Mouse (Mus musculus): ENCODE data around the gene Gm21958. TPM values are rescaled to one million over a fixed set of nuclear protein-coding genes. Genes with fewer than 3 reads are reported as not detected.

The Gm21958 gene
- total and polyA plus RNA-seq, 3 experiments, result 0.45 TPM; not detected in 2

DNA sequence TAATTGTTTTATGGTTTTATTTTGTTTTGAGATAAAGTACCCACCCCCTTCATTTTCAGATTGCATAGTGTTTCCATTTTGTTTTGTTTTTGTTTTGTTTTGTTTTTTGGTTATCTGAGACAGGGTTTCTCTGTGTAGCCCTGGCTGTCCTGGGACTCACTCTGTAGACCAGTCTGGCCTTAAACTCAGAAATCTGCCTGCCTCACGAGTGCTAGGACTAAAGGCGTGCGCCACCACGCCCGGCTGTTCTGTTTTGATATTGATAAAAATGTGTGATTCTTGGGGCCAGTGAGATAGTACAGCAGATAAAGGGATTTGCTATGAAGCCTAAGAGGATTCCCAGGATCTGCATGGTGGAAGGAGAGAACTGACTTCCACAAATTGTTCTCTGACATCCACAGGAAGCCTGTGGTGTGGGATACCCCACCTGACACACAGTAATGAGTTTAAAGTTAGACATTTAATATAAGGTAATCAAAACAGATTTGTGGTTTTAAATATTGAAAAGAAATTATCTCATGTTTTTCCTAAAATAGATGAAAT lies 14.3 kb downstream of the Gm21958 start:
- H3K9ac ChIP-seq (ENCODE audit: control insufficient read depth, low read depth, low read length, poor library complexity, severe bottlenecking), result no peak overlapping the region
- TF ChIP-seq USF2 (IDR thresholded peaks at IDR 0.05; ENCODE audit: borderline replicate concordance in 1 of 2, insufficient read depth in 1 of 2, low read depth in 1 of 2, low read length in 2 of 2) (no peak), RCOR1 (IDR thresholded peaks at IDR 0.05; ENCODE audit: low read depth, low read length) (no peak), ZMIZ1 (IDR thresholded peaks at IDR 0.05; ENCODE audit: low read depth, low read length) (no peak), CHD2 (IDR thresholded peaks at IDR 0.05; ENCODE audit: low read length) (no peak), BHLHE40 (IDR thresholded peaks at IDR 0.05; ENCODE audit: borderline replicate concordance, low read depth, low read length) (no peak), E2F4 (IDR thresholded peaks at IDR 0.05; ENCODE audit: borderline replicate concordance, low read depth, low read length) (no peak), POLR2AphosphoS5 (IDR thresholded peaks at IDR 0.05; ENCODE audit: borderline replicate concordance, low read depth, low read length) (no peak), MAFK (IDR thresholded peaks at IDR 0.05; ENCODE audit: borderline replicate concordance, low read depth, low read length) (no peak), MEF2A (IDR thresholded peaks at IDR 0.05; ENCODE audit: extremely low read depth, insufficient replicate concordance, low read depth, low read length, poor library complexity, severe bottlenecking) (no peak), SMC3 (IDR thresholded peaks at IDR 0.05; ENCODE audit: low read depth, low read length) (no peak), JUND (IDR thresholded peaks at IDR 0.05; ENCODE audit: low read depth, low read length) (no peak), ZKSCAN1 (IDR thresholded peaks at IDR 0.05; ENCODE audit: low read depth, low read length) (no peak), POLR2AphosphoS2 (IDR thresholded peaks at IDR 0.05; ENCODE audit: low read length) (no peak)
- H3K4me1 ChIP-seq (ENCODE audit: control insufficient read depth in 1 of 2, insufficient read depth in 2 of 2, low read length in 2 of 2), result no peaks in the 10 kb centered on the region; a peak in 2 of 4 replicates
- H3K36me3 ChIP-seq (ENCODE audit: control insufficient read depth in 1 of 2, insufficient read depth in 2 of 2, low read length in 2 of 2), result peaks cover 6 to 44% of the 10 kb centered on the region in 2 experiments
- no peaks in the 10 kb centered on the region for H3K27me3 ChIP-seq (ENCODE audit: control insufficient read depth in 1 of 2, insufficient read depth in 2 of 2, low read length in 2 of 2)
- no peaks in the 10 kb centered on the region; the same call in 1 of the 2 replicates for H3K79me2 ChIP-seq (ENCODE audit: control insufficient read depth, insufficient read depth, low read length, poor library complexity)
- DNase-seq (ENCODE audit: low read depth, low spot score), result no peak
- H3K9me3 ChIP-seq (replicated peaks; ENCODE audit: insufficient read depth, low read length), result no peaks in the 10 kb centered on the region
- no peak overlapping the region for H3K4me3 ChIP-seq (ENCODE audit: control insufficient read depth in 1 of 2, insufficient read depth in 1 of 2, low read depth in 2 of 2, low read length in 2 of 2)
- no peak overlapping the region for H3K27ac ChIP-seq (ENCODE audit: control insufficient read depth, low read depth, low read length)

GRCm38 (mm10) chr3:54693056-54693415 lies 21.1 kb downstream of the Gm21958 start:
- TF ChIP-seq GATA1 (IDR thresholded peaks at IDR 0.05; ENCODE audit: low read depth, low read length), result no peak
- TF ChIP-seq ZNF384 (IDR thresholded peaks at IDR 0.05; ENCODE audit: low read depth, low read length), result peak; percentile 53; the same call in 1 of the 2 replicates
- TF ChIP-seq BHLHE40 (IDR thresholded peaks at IDR 0.05; ENCODE audit: borderline replicate concordance, low read depth, low read length), result no peak
- Histone ChIP-seq H3K9me3 (replicated peaks; ENCODE audit: insufficient read depth, low read length) (no peaks in the 10 kb centered on the region), H3K4me3 (ENCODE audit: control insufficient read depth in 1 of 2, insufficient read depth in 1 of 2, low read depth in 2 of 2, low read length in 2 of 2) (peak overlapping the region; percentile 89 to 97), H3K36me3 (ENCODE audit: control insufficient read depth in 1 of 2, insufficient read depth in 2 of 2, low read length in 2 of 2) (peaks cover 9 to 13% of the 10 kb centered on the region in 2 experiments), H3K4me1 (ENCODE audit: control insufficient read depth in 1 of 2, insufficient read depth in 2 of 2, low read length in 2 of 2) (peaks cover 8 to 12% of the 10 kb centered on the region in 2 experiments), H3K27ac (ENCODE audit: control insufficient read depth, low read depth, low read length) (peak overlapping the region; percentile 85), H3K79me2 (ENCODE audit: control insufficient read depth, insufficient read depth, low read length, poor library complexity) (peaks cover 6% of the 10 kb centered on the region), H3K27me3 (ENCODE audit: control insufficient read depth in 1 of 2, insufficient read depth in 2 of 2, low read length in 2 of 2) (no peaks in the 10 kb centered on the region), H3K9ac (ENCODE audit: control insufficient read depth, low read depth, low read length, poor library complexity, severe bottlenecking) (peak overlapping the region; percentile 75)
- peak; percentile 77 for DNase-seq (ENCODE audit: low read depth, low spot score)

All from MEL (cell line).